Mouse (Mus musculus): ENCODE data around the gene Rnf8.

Rnf8 gene

GRCm38 (mm10) chr17:29688610-29689009 is 74.0 kb downstream of the Rnf8 start:
- Histone ChIP-seq H3K36me3 (ENCODE audit: insufficient read depth, low read length) (peaks cover 93% of the 10 kb centered on the region), H3K9me3 (ENCODE audit: low read length) (0 out of 2 replicates have a peak, but pooled peaks cover 4% of the 10 kb centered on the region), H3K4me3 (replicated peaks; ENCODE audit: low read length) (no peak overlapping the region), H3K27me3 (ENCODE audit: insufficient read depth, low read length) (no peaks in the 10 kb centered on the region), H3K4me1 (replicated peaks; ENCODE audit: low read depth, low read length) (peaks cover 9% of the 10 kb centered on the region; the same call in 1 of the 2 replicates)
- TF ChIP-seq NANOG (IDR thresholded peaks at IDR 0.05; ENCODE audit: borderline replicate concordance, low read length) (no peak), POU5F1 (IDR thresholded peaks at IDR 0.05; ENCODE audit: borderline replicate concordance, low read length) (no peak), CTCF (conservative IDR thresholded peaks at IDR 0.05; ENCODE audit: low read length) (no peak)

GRCm38 (mm10) chr17:29690257-29690656 is 75.7 kb downstream of the Rnf8 start:
- H3K27me3 ChIP-seq (ENCODE audit: insufficient read depth, low read length), result no peaks in the 10 kb centered on the region
- no peak for TF ChIP-seq NANOG (IDR thresholded peaks at IDR 0.05; ENCODE audit: borderline replicate concordance, low read length)
- TF ChIP-seq POU5F1 (IDR thresholded peaks at IDR 0.05; ENCODE audit: borderline replicate concordance, low read length), result no peak
- TF ChIP-seq CTCF (conservative IDR thresholded peaks at IDR 0.05; ENCODE audit: low read length), result no peak
- H3K9me3 ChIP-seq (ENCODE audit: low read length), result 0 out of 2 replicates have a peak, but pooled peaks cover 4% of the 10 kb centered on the region
- peaks cover 25% of the 10 kb centered on the region for H3K4me1 ChIP-seq (replicated peaks; ENCODE audit: low read depth, low read length)
- no peak overlapping the region for H3K4me3 ChIP-seq (replicated peaks; ENCODE audit: low read length)
- H3K36me3 ChIP-seq (ENCODE audit: insufficient read depth, low read length), result peaks cover 93% of the 10 kb centered on the region

- H3K27me3 ChIP-seq (ENCODE audit: insufficient read depth, low read length), result no peaks in the 10 kb centered on the region
- no peak overlapping the region for H3K4me3 ChIP-seq (replicated peaks; ENCODE audit: low read length)
- H3K36me3 ChIP-seq (ENCODE audit: insufficient read depth, low read length), result peaks cover 92% of the 10 kb centered on the region
- H3K4me1 ChIP-seq (replicated peaks; ENCODE audit: low read depth, low read length), result peaks cover 18% of the 10 kb centered on the region
- TF ChIP-seq POU5F1 (IDR thresholded peaks at IDR 0.05; ENCODE audit: borderline replicate concordance, low read length) (no peak), NANOG (IDR thresholded peaks at IDR 0.05; ENCODE audit: borderline replicate concordance, low read length) (no peak), CTCF (conservative IDR thresholded peaks at IDR 0.05; ENCODE audit: low read length) (no peak)
- H3K9me3 ChIP-seq (ENCODE audit: low read length), result 0 out of 2 replicates have a peak, but pooled peaks cover 4% of the 10 kb centered on the region
These were observed 78.2 kb downstream of the Rnf8 start for GRCm38 (mm10) chr17:29692827-29693226.

GRCm38 (mm10) chr17:29693571-29693970 is 79.0 kb downstream of the Rnf8 start:
- Histone ChIP-seq H3K4me3 (replicated peaks; ENCODE audit: low read length) (no peak overlapping the region), H3K36me3 (ENCODE audit: insufficient read depth, low read length) (peaks cover 92% of the 10 kb centered on the region)
- TF ChIP-seq CTCF (conservative IDR thresholded peaks at IDR 0.05; ENCODE audit: low read length), result no peak
- no peak for TF ChIP-seq POU5F1 (IDR thresholded peaks at IDR 0.05; ENCODE audit: borderline replicate concordance, low read length)
- TF ChIP-seq NANOG (IDR thresholded peaks at IDR 0.05; ENCODE audit: borderline replicate concordance, low read length), result no peak

GRCm38 (mm10) chr17:29694516-29694915 is 79.9 kb downstream of the Rnf8 start:
- TF ChIP-seq NANOG (IDR thresholded peaks at IDR 0.05; ENCODE audit: borderline replicate concordance, low read length) (no peak), CTCF (conservative IDR thresholded peaks at IDR 0.05; ENCODE audit: low read length) (no peak), POU5F1 (IDR thresholded peaks at IDR 0.05; ENCODE audit: borderline replicate concordance, low read length) (no peak)
- no peaks in the 10 kb centered on the region for H3K9me3 ChIP-seq (ENCODE audit: low read length)
- H3K4me3 ChIP-seq (replicated peaks; ENCODE audit: low read length), result no peak overlapping the region
- peaks cover 96% of the 10 kb centered on the region for H3K36me3 ChIP-seq (ENCODE audit: insufficient read depth, low read length)
- peaks cover 18% of the 10 kb centered on the region for H3K4me1 ChIP-seq (replicated peaks; ENCODE audit: low read depth, low read length)
- H3K27me3 ChIP-seq (ENCODE audit: insufficient read depth, low read length), result no peaks in the 10 kb centered on the region

More at GRCm38 (mm10) chr17:29693571-29693970, 79.0 kb downstream of the Rnf8 start:
- 0 out of 2 replicates have a peak, but pooled peaks cover 2% of the 10 kb centered on the region for H3K9me3 ChIP-seq (ENCODE audit: low read length)
- H3K4me1 ChIP-seq (replicated peaks; ENCODE audit: low read depth, low read length), result peaks cover 18% of the 10 kb centered on the region
- no peaks in the 10 kb centered on the region for H3K27me3 ChIP-seq (ENCODE audit: insufficient read depth, low read length)

All from E14TG2a.4 (cell line).